Mouse (Mus musculus): Measurements from ENCODE around the gene Gm21828. TPM values are rescaled to one million over a fixed set of nuclear protein-coding genes. Genes with fewer than 3 reads are reported as not detected.
"Not testable (repeated sequence)": the region's sequence is repeated elsewhere in the genome, so short reads cannot be mapped to it uniquely, and the experiment has no call there.

The Gm21828 gene
- total RNA-seq (2021) = not detected

- intact Hi-C loops (cut with DNase I); DNase-seq: not testable (repeated sequence)
Observed at GRCm38 (mm10) chrY:13223828-13224227, at the start of gene Gm21828. Gm21828 (minus strand) TSS chrY:13223928.

- intact Hi-C loops (cut with DNase I); DNase-seq: not testable (repeated sequence)
Observed at GRCm38 (mm10) chrY:13252091-13252490, 28.4 kb upstream of the Gm21828 start, which contains the start of the genes Gm21440 and Gm21454. Gm21440 (plus strand) TSS chrY:13252391. Gm21454 (plus strand) TSS chrY:13252442.

Other genes with a start within 250 kb of the Gm21828 start
- not detected for gene Gm20807, start 181.0 kb downstream of the Gm21828 start, total RNA-seq (2021)
- gene Gm21891, start 90.4 kb downstream of the Gm21828 start, total RNA-seq (2021) = not detected
- not detected for gene Gm21425, start 62.0 kb downstream of the Gm21828 start, total RNA-seq (2021)
- not detected for gene Gm21440, start 28.5 kb upstream of the Gm21828 start, total RNA-seq (2021)
- gene Gm21454, start 28.5 kb upstream of the Gm21828 start, total RNA-seq (2021) = not detected
- not detected for gene Gm21725, start 125.1 kb upstream of the Gm21828 start, total RNA-seq (2021)
- not detected for gene Gm21866, start 241.7 kb upstream of the Gm21828 start, total RNA-seq (2021)